Mouse (Mus musculus): ENCODE measurements around the gene Rcn3.
"Not testable (repeated sequence)": the region's sequence is repeated elsewhere in the genome, so short reads cannot be mapped to it uniquely, and the experiment has no call there.

Gene Rcn3

DNA sequence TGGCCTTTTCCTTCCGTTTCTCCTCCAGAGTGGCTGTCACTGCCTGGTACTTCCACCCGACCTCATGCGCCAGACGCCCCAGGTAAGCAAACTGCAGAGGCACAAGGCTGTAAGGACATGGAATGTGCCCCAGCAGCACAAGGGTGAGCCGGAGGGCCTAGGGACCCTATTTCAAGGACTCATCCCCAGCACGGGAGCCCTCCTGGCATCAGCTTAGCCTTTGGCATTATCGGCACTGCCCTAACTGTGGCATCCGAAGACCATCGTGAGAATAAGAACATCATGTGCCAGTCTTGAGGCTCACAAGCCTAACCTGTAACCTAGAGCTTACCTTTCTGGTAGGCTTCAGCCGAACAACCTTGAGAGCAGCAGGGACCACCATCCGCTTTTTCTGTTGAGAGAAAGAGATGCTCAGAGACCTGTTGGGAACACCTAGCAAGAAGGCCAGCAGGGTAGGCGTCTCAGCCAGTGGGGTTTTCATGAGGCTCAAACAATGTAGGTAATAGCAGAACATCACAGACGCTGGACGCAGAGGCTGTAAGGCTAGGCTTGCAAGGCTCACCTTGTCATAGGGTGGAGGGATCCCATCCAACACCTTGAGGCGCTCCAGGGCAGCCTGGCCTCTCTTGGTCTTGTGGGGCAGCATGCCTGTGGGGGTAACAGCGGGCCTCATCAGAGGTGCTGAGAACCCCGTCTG, 34.3 kb upstream of the Rcn3 start:
- Histone ChIP-seq H3K4me3 (replicated peaks; ENCODE audit: low read length) (peak overlapping the region; percentile 92), H3K9me3 (ENCODE audit: low read length) (no peaks in the 10 kb centered on the region), H3K4me1 (replicated peaks; ENCODE audit: low read depth, low read length) (peaks cover 32% of the 10 kb centered on the region), H3K27me3 (ENCODE audit: insufficient read depth, low read length) (no peaks in the 10 kb centered on the region), H3K36me3 (ENCODE audit: insufficient read depth, low read length) (peaks cover 53% of the 10 kb centered on the region)
- no peak for TF ChIP-seq CTCF (conservative IDR thresholded peaks at IDR 0.05; ENCODE audit: low read length)
- TF ChIP-seq POU5F1 (IDR thresholded peaks at IDR 0.05; ENCODE audit: borderline replicate concordance, low read length), result no peak
- no peak for TF ChIP-seq NANOG (IDR thresholded peaks at IDR 0.05; ENCODE audit: borderline replicate concordance, low read length)

DNA sequence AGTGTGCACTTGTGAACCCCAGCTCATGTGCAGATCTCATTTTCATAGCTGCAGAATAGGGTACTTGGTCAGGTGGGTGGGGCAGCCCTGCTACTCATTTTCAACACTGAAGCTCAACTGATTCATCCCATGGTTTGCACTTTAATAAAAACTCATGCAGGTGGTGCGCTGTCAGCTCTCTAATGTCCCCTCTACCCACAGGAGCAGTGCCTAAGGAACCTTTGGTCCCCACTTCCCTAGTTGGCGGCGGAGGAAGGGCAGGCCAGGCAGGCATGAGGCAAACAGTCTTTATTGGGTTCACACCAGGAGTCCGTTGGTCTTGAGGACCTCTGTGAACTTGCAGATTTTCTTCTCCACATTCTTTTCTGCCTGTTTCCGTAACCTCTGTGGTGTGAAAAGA, 33.6 kb upstream of the Rcn3 start:
- Histone ChIP-seq H3K36me3 (ENCODE audit: insufficient read depth, low read length) (peaks cover 60% of the 10 kb centered on the region), H3K4me1 (replicated peaks; ENCODE audit: low read depth, low read length) (peaks cover 32% of the 10 kb centered on the region), H3K4me3 (replicated peaks; ENCODE audit: low read length) (peak overlapping the region; percentile 92)
- not testable (repeated sequence) for H3K9me3 ChIP-seq (ENCODE audit: low read length); H3K27me3 ChIP-seq (ENCODE audit: insufficient read depth, low read length)

DNA sequence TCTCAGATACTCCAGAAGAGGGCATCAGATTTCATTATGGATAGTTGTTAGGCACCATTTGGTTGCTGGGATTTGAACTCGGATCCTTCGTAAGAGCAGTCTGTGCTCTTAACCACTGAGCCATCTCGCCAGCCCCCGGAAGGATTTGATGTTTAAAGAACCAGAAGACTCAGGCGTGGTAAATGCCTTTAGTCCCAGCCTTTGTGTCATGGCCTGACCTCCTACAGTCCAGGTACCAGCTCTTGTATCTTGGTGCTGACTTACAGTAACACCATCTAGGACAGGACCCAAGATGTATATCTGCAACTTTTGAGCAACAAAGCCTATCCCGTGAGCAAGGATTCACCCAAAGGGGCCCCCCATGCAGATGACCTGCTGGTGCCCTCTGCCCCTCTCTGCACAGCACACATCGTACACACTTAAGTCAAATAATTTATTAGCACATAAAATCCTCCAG, 33.2 kb upstream of the Rcn3 start:
- H3K4me1 ChIP-seq (replicated peaks; ENCODE audit: low read depth, low read length), result peaks cover 32% of the 10 kb centered on the region
- peaks cover 64% of the 10 kb centered on the region for H3K36me3 ChIP-seq (ENCODE audit: insufficient read depth, low read length)
- TF ChIP-seq POU5F1 (IDR thresholded peaks at IDR 0.05; ENCODE audit: borderline replicate concordance, low read length) (no peak), NANOG (IDR thresholded peaks at IDR 0.05; ENCODE audit: borderline replicate concordance, low read length) (no peak), CTCF (conservative IDR thresholded peaks at IDR 0.05; ENCODE audit: low read length) (no peak)
- H3K9me3 ChIP-seq (ENCODE audit: low read length), result no peaks in the 10 kb centered on the region
- H3K27me3 ChIP-seq (ENCODE audit: insufficient read depth, low read length), result no peaks in the 10 kb centered on the region
- H3K4me3 ChIP-seq (replicated peaks; ENCODE audit: low read length), result peak overlapping the region; percentile 92

DNA sequence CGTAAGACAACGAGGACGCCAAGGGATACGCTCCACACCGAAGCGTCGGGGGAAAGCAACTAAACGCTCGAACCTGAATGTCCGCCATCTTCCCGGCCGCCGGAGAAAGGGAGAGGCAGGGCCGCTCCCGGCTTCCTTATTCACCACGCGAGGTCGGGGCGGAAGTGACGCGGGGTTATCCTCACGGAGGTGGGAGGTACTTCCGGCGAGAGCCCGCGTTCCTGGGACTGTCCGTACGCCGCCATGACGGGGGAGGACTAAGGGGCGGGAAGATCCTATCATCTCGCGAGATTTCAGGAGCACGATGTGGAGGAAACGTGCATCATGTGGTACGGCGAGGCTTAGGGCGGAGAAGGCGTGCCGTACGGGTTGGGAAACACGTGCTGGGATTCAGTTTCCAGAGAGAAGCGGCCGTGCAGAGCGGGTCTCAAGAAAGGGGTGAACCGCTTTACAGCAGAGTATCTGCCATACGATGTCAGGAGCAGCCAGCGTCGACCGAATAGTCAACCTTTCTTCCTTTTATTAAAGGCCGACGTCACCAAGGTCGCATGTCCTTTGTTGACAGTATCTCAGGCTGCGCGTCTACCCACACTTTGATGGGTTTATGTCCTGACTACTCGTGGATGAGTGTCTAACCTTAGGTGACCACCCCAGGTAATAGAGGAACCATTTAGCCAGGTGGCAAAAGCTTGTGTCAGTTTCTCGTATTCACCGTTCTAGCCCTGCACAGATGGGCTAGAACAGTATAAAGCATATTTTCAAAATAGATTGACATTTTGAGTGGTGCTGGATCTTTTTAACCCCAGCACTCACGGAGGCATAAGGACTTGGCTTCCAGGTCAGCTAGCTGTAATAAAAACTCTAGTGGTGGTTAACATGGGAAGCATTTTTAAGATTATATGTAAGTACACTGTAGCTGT, 32.5 kb upstream of the Rcn3 start, which contains the start of gene Rps11:
TSS of gene Rps11 (minus strand) at position 216 of the 920 bp plus-strand sequence.
- peaks cover 32% of the 10 kb centered on the region for H3K4me1 ChIP-seq (replicated peaks; ENCODE audit: low read depth, low read length)
- no peaks in the 10 kb centered on the region for H3K27me3 ChIP-seq (ENCODE audit: insufficient read depth, low read length)
- H3K9me3 ChIP-seq (ENCODE audit: low read length), result no peaks in the 10 kb centered on the region
- TF ChIP-seq NANOG (IDR thresholded peaks at IDR 0.05; ENCODE audit: borderline replicate concordance, low read length), result no peak
- no peak for TF ChIP-seq POU5F1 (IDR thresholded peaks at IDR 0.05; ENCODE audit: borderline replicate concordance, low read length)
- TF ChIP-seq CTCF (conservative IDR thresholded peaks at IDR 0.05; ENCODE audit: low read length), result no peak
- H3K4me3 ChIP-seq (replicated peaks; ENCODE audit: low read length), result peak within 1 kb of the TSS; percentile 98
- H3K36me3 ChIP-seq (ENCODE audit: insufficient read depth, low read length), result peaks cover 71% of the 10 kb centered on the region

DNA sequence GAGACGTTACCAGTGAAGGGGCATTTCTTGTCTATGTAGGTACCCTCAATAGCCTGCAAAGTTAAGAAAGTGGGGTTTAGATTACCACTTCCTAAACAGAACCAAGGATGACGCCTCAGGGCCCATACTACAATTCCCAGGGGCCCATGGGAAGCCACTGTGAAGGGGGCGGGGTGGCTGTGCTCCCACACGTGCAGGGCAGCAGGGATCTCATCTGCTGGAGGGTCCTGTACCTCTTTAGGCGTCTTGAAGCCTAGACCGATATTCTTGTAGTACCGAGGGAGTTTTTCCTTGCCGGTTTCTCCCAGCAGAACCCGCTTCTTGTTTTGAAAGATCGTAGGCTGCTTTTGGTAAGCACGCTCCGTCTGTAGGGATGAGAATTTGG, 31.2 kb upstream of the Rcn3 start:
- H3K27me3 ChIP-seq (ENCODE audit: insufficient read depth, low read length), result no peaks in the 10 kb centered on the region
- TF ChIP-seq CTCF (conservative IDR thresholded peaks at IDR 0.05; ENCODE audit: low read length) (no peak), POU5F1 (IDR thresholded peaks at IDR 0.05; ENCODE audit: borderline replicate concordance, low read length) (no peak), NANOG (IDR thresholded peaks at IDR 0.05; ENCODE audit: borderline replicate concordance, low read length) (no peak)
- H3K9me3 ChIP-seq (ENCODE audit: low read length), result no peaks in the 10 kb centered on the region
- H3K4me1 ChIP-seq (replicated peaks; ENCODE audit: low read depth, low read length), result peaks cover 45% of the 10 kb centered on the region
- peak overlapping the region; percentile 98 for H3K4me3 ChIP-seq (replicated peaks; ENCODE audit: low read length)
- peaks cover 80% of the 10 kb centered on the region for H3K36me3 ChIP-seq (ENCODE audit: insufficient read depth, low read length)

DNA sequence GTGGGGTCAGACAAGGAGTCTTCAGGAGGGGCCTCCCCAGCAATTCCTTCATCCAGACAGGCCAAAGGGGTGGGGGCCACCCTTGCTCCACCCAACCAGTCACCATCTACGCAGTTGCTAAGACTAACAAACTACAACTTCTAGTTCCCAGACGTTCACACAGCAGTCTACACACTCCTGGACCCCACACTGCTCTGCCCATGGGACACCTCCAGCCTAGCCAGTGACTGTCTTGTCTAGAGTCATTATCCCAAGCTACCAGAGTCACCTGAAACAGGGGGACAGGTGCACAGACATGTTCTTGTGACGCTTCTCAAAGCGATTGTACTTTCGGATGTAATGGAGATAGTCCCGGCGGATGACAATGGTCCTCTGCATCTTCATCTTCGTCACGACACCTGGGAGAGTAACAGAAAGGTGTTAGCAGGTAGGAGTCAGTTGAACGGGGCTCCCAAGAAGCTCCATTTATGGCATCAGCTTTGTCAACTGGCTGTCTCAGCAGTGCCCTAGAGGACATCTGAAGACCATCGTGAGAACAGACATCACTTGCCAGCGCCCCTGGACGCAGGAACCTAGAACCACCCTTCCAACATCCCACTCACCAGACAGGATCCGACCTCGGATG, 30.7 kb upstream of the Rcn3 start:
- Histone ChIP-seq H3K36me3 (ENCODE audit: insufficient read depth, low read length) (peaks cover 80% of the 10 kb centered on the region), H3K9me3 (ENCODE audit: low read length) (no peaks in the 10 kb centered on the region), H3K4me1 (replicated peaks; ENCODE audit: low read depth, low read length) (peaks cover 50% of the 10 kb centered on the region), H3K4me3 (replicated peaks; ENCODE audit: low read length) (peak overlapping the region; percentile 98), H3K27me3 (ENCODE audit: insufficient read depth, low read length) (no peaks in the 10 kb centered on the region)
- TF ChIP-seq NANOG (IDR thresholded peaks at IDR 0.05; ENCODE audit: borderline replicate concordance, low read length) (no peak), POU5F1 (IDR thresholded peaks at IDR 0.05; ENCODE audit: borderline replicate concordance, low read length) (no peak), CTCF (conservative IDR thresholded peaks at IDR 0.05; ENCODE audit: low read length) (no peak)

DNA sequence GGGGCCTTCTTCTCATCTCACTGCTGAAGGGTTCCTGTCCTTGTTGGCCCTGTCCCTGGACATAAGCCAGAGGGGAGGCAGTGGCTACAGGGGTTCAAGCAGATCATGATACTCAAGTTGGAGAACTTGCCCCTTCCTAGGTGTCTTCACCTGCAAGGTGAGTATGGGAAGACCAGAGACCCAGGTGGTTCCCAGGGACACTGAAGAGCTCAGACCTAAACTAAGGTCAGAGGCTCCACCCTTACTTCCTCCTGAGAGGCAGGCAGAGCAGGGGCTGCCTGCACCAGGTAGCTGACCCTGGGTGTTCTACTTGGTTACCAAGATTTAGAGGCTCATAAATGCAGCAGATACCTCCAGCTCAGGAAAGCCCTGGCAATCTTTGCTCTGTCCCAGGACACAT, 29.9 kb upstream of the Rcn3 start:
- TF ChIP-seq POU5F1 (IDR thresholded peaks at IDR 0.05; ENCODE audit: borderline replicate concordance, low read length), result no peak
- no peak for TF ChIP-seq NANOG (IDR thresholded peaks at IDR 0.05; ENCODE audit: borderline replicate concordance, low read length)
- no peak for TF ChIP-seq CTCF (conservative IDR thresholded peaks at IDR 0.05; ENCODE audit: low read length)
- peaks cover 78% of the 10 kb centered on the region for H3K36me3 ChIP-seq (ENCODE audit: insufficient read depth, low read length)
- H3K27me3 ChIP-seq (ENCODE audit: insufficient read depth, low read length), result no peaks in the 10 kb centered on the region
- no peaks in the 10 kb centered on the region for H3K9me3 ChIP-seq (ENCODE audit: low read length)
- H3K4me3 ChIP-seq (replicated peaks; ENCODE audit: low read length), result peak overlapping the region; percentile 98
- H3K4me1 ChIP-seq (replicated peaks; ENCODE audit: low read depth, low read length), result peaks cover 56% of the 10 kb centered on the region

DNA sequence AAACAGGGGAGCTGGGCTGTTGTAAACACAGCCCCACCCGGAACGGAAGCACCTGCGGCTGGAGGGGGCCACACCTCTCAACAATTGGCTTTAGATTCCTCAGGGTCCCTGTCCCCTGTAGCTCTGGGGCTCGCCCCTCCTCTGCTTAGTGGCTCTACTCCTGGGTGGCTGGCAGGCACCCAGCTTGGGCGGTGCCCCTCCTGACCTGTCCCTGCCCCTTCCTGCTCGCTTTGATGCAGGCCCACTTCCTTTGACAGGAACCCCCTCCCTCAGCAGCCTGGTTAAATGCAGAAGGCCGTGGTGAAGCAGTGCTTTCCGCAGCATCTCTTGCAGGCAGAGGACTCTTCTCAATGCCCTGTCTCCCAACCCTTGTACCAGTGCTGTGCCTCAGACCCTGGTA, 29.4 kb upstream of the Rcn3 start:
- Histone ChIP-seq H3K36me3 (ENCODE audit: insufficient read depth, low read length) (peaks cover 73% of the 10 kb centered on the region), H3K4me1 (replicated peaks; ENCODE audit: low read depth, low read length) (peaks cover 56% of the 10 kb centered on the region), H3K4me3 (replicated peaks; ENCODE audit: low read length) (peak overlapping the region; percentile 98), H3K9me3 (ENCODE audit: low read length) (no peaks in the 10 kb centered on the region), H3K27me3 (ENCODE audit: insufficient read depth, low read length) (no peaks in the 10 kb centered on the region)
- TF ChIP-seq POU5F1 (IDR thresholded peaks at IDR 0.05; ENCODE audit: borderline replicate concordance, low read length), result no peak
- TF ChIP-seq CTCF (conservative IDR thresholded peaks at IDR 0.05; ENCODE audit: low read length), result no peak
- no peak for TF ChIP-seq NANOG (IDR thresholded peaks at IDR 0.05; ENCODE audit: borderline replicate concordance, low read length)
